Mouse (Mus musculus) heart, embryonic 12.5 days (tissue): ENCODE measurements around the gene 1500009C09Rik. TPM values are rescaled to one million over a fixed set of nuclear protein-coding genes. Genes with fewer than 3 reads are reported as not detected.
"Not testable (repeated sequence)": the region's sequence is repeated elsewhere in the genome, so short reads cannot be mapped to it uniquely, and the experiment has no call there.

Experiments
- ATAC-seq: fragments of 200-750 bp; cut with Nextera tagmentation; 2 replicates; pipeline ENCODE4 v1.8.0; 2017; ENCODE audit warnings: moderate TSS enrichment, moderate library complexity; ENCODE audit not compliant: insufficient number of reproducible peaks, low FRiP score
- H3K27ac ChIP-seq: fragments of 300-500 bp; sonication (generic); 2 replicates; pipeline ENCODE4 v1.5.1; 2016; ENCODE audit warnings: mild to moderate bottlenecking, moderate library complexity; ENCODE audit not compliant: poor library complexity, severe bottlenecking
- H3K27me3 ChIP-seq: fragments of 300-500 bp; sonication (generic); replicated peaks from 2 replicates; pipeline ENCODE4 v1.6.1; 2016; ENCODE audit warnings: mild to moderate bottlenecking, moderate library complexity
- H3K36me3 ChIP-seq: fragments of 300-500 bp; sonication (generic); 2 replicates; pipeline ENCODE4 v1.6.1; 2016; ENCODE audit warnings: mild to moderate bottlenecking, moderate library complexity
- H3K4me1 ChIP-seq: fragments of 300-500 bp; sonication (generic); replicated peaks from 2 replicates; pipeline ENCODE4 v1.6.1; 2016; ENCODE audit warnings: mild to moderate bottlenecking
- H3K4me2 ChIP-seq: fragments of 300-500 bp; sonication (generic); 2 replicates; pipeline ENCODE4 v1.6.1; 2016; ENCODE audit warnings: mild to moderate bottlenecking, moderate library complexity
- H3K4me3 ChIP-seq: fragments of 300-500 bp; sonication (generic); 2 replicates; pipeline ENCODE4 v1.5.1; 2016; ENCODE audit warnings: mild to moderate bottlenecking
- H3K9ac ChIP-seq: fragments of 300-500 bp; sonication (generic); 2 replicates; pipeline ENCODE4 v1.6.1; 2016; ENCODE audit warnings: mild to moderate bottlenecking, moderate library complexity
- H3K9me3 ChIP-seq: fragments of 300-500 bp; sonication (generic); replicated peaks from 2 replicates; pipeline ENCODE4 v1.6.1; 2016; ENCODE audit warnings: mild to moderate bottlenecking, moderate library complexity
- WGBS: fragments of 180-500 bp; shearing (Covaris S2); methylation state at CpG from one replicate; pipeline ENCODE4 v1.1.7; 2016; 5-methylcytosine and 5-hydroxymethylcytosine counted together
- polyA plus RNA-seq: library from polyadenylated mRNA; unstranded; fragments of >200 nt; fragmentation: Nextera tagmentation; extraction: Ambion mirVana; gene quantifications from 2 replicates; pipeline ENCODE4 v1.2.1, GENCODE M21; 2016

1500009C09Rik gene
- polyA plus RNA-seq, 1 experiment from 2014 or later: not detected

DNA sequence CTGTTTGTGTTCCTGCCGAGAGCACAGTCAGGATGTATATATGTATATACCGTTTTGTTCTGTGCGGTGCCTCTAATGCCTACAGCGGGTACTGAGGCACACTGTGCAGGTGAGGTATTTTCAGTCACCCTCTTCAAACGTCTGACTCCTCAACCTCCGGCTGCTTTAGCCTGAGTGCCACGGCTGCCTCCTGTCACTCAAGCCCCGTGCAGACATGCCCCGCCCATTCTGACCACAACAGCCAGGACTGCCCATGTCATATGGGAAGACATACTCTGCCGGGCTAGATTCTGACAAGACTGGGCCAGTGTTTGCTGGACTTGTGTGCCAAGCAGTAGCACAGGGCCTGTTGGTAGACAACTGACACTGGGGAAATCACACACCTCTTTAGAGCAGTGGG is 16.5 kb upstream of the 1500009C09Rik start:
- peak; percentile 69; the same call in 1 of the 2 replicates for ATAC-seq
- WGBS: 52% methylated on average over 10 of the region's 10 CpGs

GRCm38 (mm10) chr15:82236565-82236964 is 15.6 kb upstream of the 1500009C09Rik start:
- ATAC-seq: peak; percentile 49; the same call in 1 of the 2 replicates
- H3K9me3 ChIP-seq: no peaks in the 10 kb centered on the region
- 16% methylated on average over 5 of the region's 5 CpGs for WGBS

More for the DNA sequence above, 16.5 kb upstream of the 1500009C09Rik start:
- Histone ChIP-seq H3K4me1 (peaks cover 11% of the 10 kb centered on the region; the same call in 1 of the 2 replicates), H3K4me2 (no peak overlapping the region), H3K27ac (no peak overlapping the region), H3K27me3 (0 out of 2 replicates have a peak, but pooled peaks cover 11% of the 10 kb centered on the region), H3K4me3 (no peak overlapping the region), H3K9ac (no peak overlapping the region), H3K9me3 (no peaks in the 10 kb centered on the region), H3K36me3 (peaks cover 10% of the 10 kb centered on the region)

GRCm38 (mm10) chr15:82243311-82243710 is 8.9 kb upstream of the 1500009C09Rik start:
- H3K4me1 ChIP-seq: peaks cover 9% of the 10 kb centered on the region
- ATAC-seq: no peak
- no peaks in the 10 kb centered on the region for H3K27me3 ChIP-seq
- peak overlapping the region; percentile 68 for H3K9ac ChIP-seq
- no peak overlapping the region for H3K27ac ChIP-seq
- no peaks in the 10 kb centered on the region for H3K9me3 ChIP-seq
- WGBS: 77% methylated on average over 3 of the region's 3 CpGs
- peak overlapping the region; percentile 85 for H3K4me2 ChIP-seq
- peak overlapping the region; percentile 76 for H3K4me3 ChIP-seq
- H3K36me3 ChIP-seq: peaks cover 7% of the 10 kb centered on the region

More at GRCm38 (mm10) chr15:82236565-82236964, 15.6 kb upstream of the 1500009C09Rik start:
- no peak overlapping the region for H3K27ac ChIP-seq
- H3K27me3 ChIP-seq: 0 out of 2 replicates have a peak, but pooled peaks cover 8% of the 10 kb centered on the region
- H3K4me1 ChIP-seq: peaks cover 11% of the 10 kb centered on the region; the same call in 1 of the 2 replicates
- no peak overlapping the region for H3K4me3 ChIP-seq
- no peak overlapping the region for H3K9ac ChIP-seq
- H3K36me3 ChIP-seq: peaks cover 10% of the 10 kb centered on the region
- H3K4me2 ChIP-seq: no peak overlapping the region

- Histone ChIP-seq H3K9ac (peak overlapping the region; percentile 68), H3K9me3 (no peaks in the 10 kb centered on the region), H3K27ac (peak overlapping the region; percentile 61; the same call in 1 of the 2 replicates), H3K4me3 (peak overlapping the region; percentile 76), H3K27me3 (no peaks in the 10 kb centered on the region), H3K4me2 (peak overlapping the region; percentile 85), H3K4me1 (peaks cover 9% of the 10 kb centered on the region), H3K36me3 (peaks cover 4% of the 10 kb centered on the region)
- WGBS: 3% methylated on average over 12 of the region's 12 CpGs
- no peak for ATAC-seq
These were observed 8.5 kb upstream of the 1500009C09Rik start for GRCm38 (mm10) chr15:82243742-82244114.

GRCm38 (mm10) chr15:82244115-82244804 is 7.9 kb upstream of the 1500009C09Rik start, which contains the start of gene Cenpm:
Cenpm (minus strand) TSS chr15:82244748.
- under 1% methylated on average over 65 of the region's 65 CpGs for WGBS
- H3K27me3 ChIP-seq: no peaks in the 10 kb centered on the region
- peak; percentile 97 for ATAC-seq
- no peaks in the 10 kb centered on the region for H3K9me3 ChIP-seq
- H3K4me1 ChIP-seq: peaks cover 9% of the 10 kb centered on the region
- peak within 1 kb of the TSS; percentile 68 for H3K9ac ChIP-seq
- H3K4me3 ChIP-seq: peak within 1 kb of the TSS; percentile 76
- H3K27ac ChIP-seq: peak within 1 kb of the TSS; percentile 61; the same call in 1 of the 2 replicates
- H3K36me3 ChIP-seq: peaks cover 1% of the 10 kb centered on the region
- H3K4me2 ChIP-seq: peak within 1 kb of the TSS; percentile 85

DNA sequence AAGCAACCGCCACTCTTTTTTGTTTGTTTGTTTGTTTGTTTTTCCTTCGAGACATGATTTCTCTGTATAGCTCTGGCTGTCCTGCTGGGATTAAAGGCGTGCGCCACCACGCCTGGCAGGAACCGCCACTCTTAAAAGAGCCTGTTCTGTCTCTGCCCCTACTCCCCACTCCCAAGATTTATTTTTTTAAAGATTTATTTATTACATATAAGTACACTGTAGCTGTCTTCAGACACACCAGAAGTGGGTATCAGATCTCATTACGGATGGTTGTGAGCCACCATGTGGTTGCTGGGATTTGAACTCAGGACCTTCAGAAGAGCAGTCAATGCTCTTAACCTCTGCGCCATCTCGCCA is 7.4 kb upstream of the 1500009C09Rik start:
- H3K36me3 ChIP-seq, H3K27ac ChIP-seq, ATAC-seq, H3K27me3 ChIP-seq, H3K9me3 ChIP-seq, H3K4me1 ChIP-seq: not testable (repeated sequence)
- WGBS: 22% methylated on average over 9 of the region's 9 CpGs
- peak overlapping the region; percentile 85 for H3K4me2 ChIP-seq
- H3K9ac ChIP-seq: peak overlapping the region; percentile 68
- peak overlapping the region; percentile 76 for H3K4me3 ChIP-seq

GRCm38 (mm10) chr15:82247131-82247776 is 4.9 kb upstream of the 1500009C09Rik start:
- 66% methylated on average over 3 of the region's 3 CpGs for WGBS
- Histone ChIP-seq H3K9me3 (no peaks in the 10 kb centered on the region), H3K4me1 (peaks cover 9% of the 10 kb centered on the region), H3K27me3 (no peaks in the 10 kb centered on the region), H3K9ac (no peak overlapping the region), H3K36me3 (no peaks in the 10 kb centered on the region), H3K4me2 (no peak overlapping the region), H3K4me3 (no peak overlapping the region), H3K27ac (no peak overlapping the region)
- no peak for ATAC-seq

DNA sequence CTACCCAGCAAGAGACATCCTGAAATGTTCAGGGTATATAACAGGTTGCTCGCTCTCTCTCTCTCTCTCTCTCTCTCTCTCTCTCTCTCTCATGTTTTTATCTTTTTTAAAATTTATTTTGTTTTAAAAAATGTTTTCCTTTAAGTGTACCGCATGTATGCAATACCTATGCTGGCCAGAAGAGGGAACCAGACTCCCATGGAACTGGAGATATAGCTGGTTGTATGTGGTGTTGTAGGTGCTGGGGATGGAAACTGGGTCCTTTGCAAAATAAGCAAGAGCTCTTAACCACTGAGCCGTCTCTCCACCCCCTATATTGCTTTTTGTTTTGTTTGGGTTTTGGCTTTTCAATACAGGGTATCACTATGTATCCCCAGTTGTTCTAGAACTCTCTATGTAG is 618 bp upstream of the 1500009C09Rik start:
- no peak for ATAC-seq
- H3K4me3 ChIP-seq: no peak overlapping the region
- 88% methylated on average over 3 of the region's 3 CpGs for WGBS

DNA sequence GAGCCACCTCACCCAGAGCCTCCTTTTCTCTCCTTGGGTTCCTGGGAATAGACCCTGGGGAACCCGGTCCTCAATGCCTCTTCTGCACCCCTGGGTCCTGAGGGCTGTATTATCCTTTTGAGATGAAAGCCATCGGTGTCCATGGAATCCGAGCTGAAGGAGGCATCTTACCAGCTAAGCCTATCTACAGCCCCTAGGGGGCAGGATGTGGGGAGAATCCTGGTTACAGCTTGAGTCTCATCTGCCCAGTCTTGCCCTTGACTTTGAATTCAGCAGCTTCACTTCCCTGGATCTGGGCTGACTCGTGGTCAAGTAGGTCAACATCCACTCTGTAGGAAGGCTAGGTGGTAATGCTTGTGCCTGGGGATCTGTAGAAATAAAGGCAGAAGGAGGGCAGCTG is 3.1 kb downstream of the 1500009C09Rik start:
- WGBS: 48% methylated on average over 4 of the region's 4 CpGs
- ATAC-seq: no peak
- Histone ChIP-seq H3K36me3 (no peaks in the 10 kb centered on the region), H3K27ac (no peak overlapping the region), H3K27me3 (peaks cover 24% of the 10 kb centered on the region), H3K9me3 (no peaks in the 10 kb centered on the region), H3K9ac (no peak overlapping the region), H3K4me1 (0 out of 2 replicates have a peak, but pooled peaks cover 5% of the 10 kb centered on the region), H3K4me2 (no peak overlapping the region), H3K4me3 (no peak overlapping the region)

More for the DNA sequence above, 618 bp upstream of the 1500009C09Rik start:
- H3K4me2 ChIP-seq: no peak overlapping the region
- H3K4me1 ChIP-seq: 0 out of 2 replicates have a peak, but pooled peaks cover 5% of the 10 kb centered on the region
- H3K9ac ChIP-seq: no peak overlapping the region
- H3K27ac ChIP-seq: no peak overlapping the region
- H3K9me3 ChIP-seq: no peaks in the 10 kb centered on the region
- H3K36me3 ChIP-seq: no peaks in the 10 kb centered on the region
- peaks cover 11% of the 10 kb centered on the region; the same call in 1 of the 2 replicates for H3K27me3 ChIP-seq

GRCm38 (mm10) chr15:82255944-82256383 is 3.8 kb downstream of the 1500009C09Rik start:
- no peak overlapping the region for H3K4me3 ChIP-seq
- peak overlapping the region; percentile 10; the same call in 1 of the 2 replicates for H3K4me2 ChIP-seq

GRCm38 (mm10) chr15:82259510-82259909 is 7.3 kb downstream of the 1500009C09Rik start:
- Histone ChIP-seq H3K9ac (no peak overlapping the region), H3K4me2 (no peak overlapping the region), H3K27ac (no peak overlapping the region), H3K4me1 (peaks cover 13% of the 10 kb centered on the region), H3K36me3 (no peaks in the 10 kb centered on the region), H3K9me3 (no peaks in the 10 kb centered on the region), H3K27me3 (peaks cover 29% of the 10 kb centered on the region), H3K4me3 (no peak overlapping the region)
- no peak for ATAC-seq
- WGBS: 9% methylated on average over 16 of the region's 16 CpGs

More at GRCm38 (mm10) chr15:82255944-82256383, 3.8 kb downstream of the 1500009C09Rik start:
- H3K27me3 ChIP-seq: peaks cover 27% of the 10 kb centered on the region
- no peaks in the 10 kb centered on the region for H3K9me3 ChIP-seq
- H3K36me3 ChIP-seq: no peaks in the 10 kb centered on the region
- 0 out of 2 replicates have a peak, but pooled peaks cover 5% of the 10 kb centered on the region for H3K4me1 ChIP-seq
- ATAC-seq: no peak
- H3K27ac ChIP-seq: no peak overlapping the region
- H3K9ac ChIP-seq: no peak overlapping the region
- 21% methylated on average over 10 of the region's 10 CpGs for WGBS
